Mouse (Mus musculus) heart, adult 2 months (tissue): ENCODE results near the gene Epb41l4b.

Experiments
- CTCF ChIP-seq: fragments of 200-600 bp; IDR thresholded peaks from 2 replicates; pipeline ENCODE4 v1.8.1; 2022; ENCODE audit warnings: antibody characterized with exemption, mild to moderate bottlenecking, moderate library complexity
- EP300 ChIP-seq: fragments of 200-500 bp; IDR thresholded peaks from 2 replicates; pipeline ENCODE4 v1.6.1; 2011; ENCODE audit warnings: low read depth, low read length, control low read depth; ENCODE audit not compliant: insufficient read depth

DNA sequence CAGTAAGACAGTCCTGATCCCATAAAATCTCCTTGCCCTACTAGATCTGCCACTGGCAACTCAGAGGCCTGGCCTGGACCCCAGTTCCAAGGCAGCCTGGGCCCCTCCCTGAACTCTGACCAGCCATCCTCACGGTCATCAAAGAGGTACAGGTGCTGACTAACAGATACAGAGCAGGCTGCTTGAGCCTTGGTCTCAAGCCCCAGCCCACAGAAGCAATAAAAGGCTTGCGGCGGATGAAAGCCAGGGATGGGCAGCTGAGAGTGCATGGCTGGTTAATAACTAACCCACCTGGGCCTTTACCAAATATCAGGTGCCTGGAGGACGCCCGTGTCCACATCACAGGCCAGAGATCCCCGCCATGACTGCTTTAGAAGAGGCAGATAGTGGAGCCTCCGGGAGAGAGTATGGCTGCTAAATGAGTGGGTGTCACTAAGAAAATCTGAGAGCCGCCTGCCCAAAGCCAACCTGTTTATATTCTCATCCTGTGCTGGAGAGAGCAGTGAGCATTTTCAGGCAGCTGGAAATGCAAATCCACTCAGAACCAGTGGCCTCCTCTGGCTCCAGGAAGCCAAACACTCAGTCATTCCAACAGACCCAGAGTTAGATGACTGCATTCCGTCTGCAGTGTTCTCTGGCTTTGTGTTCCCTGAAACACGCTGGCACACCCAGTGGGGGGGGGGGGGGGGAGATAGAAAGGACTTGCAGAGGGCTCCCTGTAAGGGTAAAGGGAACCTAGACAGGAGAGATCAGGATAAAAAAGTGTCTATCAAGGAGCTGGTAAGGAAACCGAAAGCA, 13.3 kb downstream of the Epb41l4b start:
- TF ChIP-seq CTCF, result no peak
- TF ChIP-seq EP300, result no peak
